Mouse (Mus musculus) midbrain, postnatal 0 days (tissue): ENCODE results near the gene St8sia4. TPM values are rescaled to one million over a fixed set of nuclear protein-coding genes. Genes with fewer than 3 reads are reported as not detected.

Experiments used
- ATAC-seq: fragments of 200-750 bp; cut with Nextera tagmentation; 2 replicates; pipeline ENCODE4 v1.8.0; 2017; ENCODE audit warnings: moderate number of reproducible peaks, mild to moderate bottlenecking, moderate TSS enrichment, moderate library complexity; ENCODE audit not compliant: low FRiP score
- DNase-seq: peaks from one replicate; pipeline ENCODE4 v3.0.0-alpha.2; 2015; ENCODE audit warnings: low spot score
- H3K27ac ChIP-seq: fragments of 300-500 bp; sonication (generic); 2 replicates; pipeline ENCODE4 v1.5.1; 2014; ENCODE audit warnings: low read depth, mild to moderate bottlenecking, low read length, mixed read lengths
- H3K27me3 ChIP-seq: fragments of 300-500 bp; sonication (generic); 2 replicates; pipeline ENCODE4 v1.6.1; 2014; ENCODE audit warnings: low read length, control low read depth, mixed read lengths; ENCODE audit not compliant: insufficient read depth
- H3K36me3 ChIP-seq: fragments of 300-500 bp; sonication (generic); 2 replicates; pipeline ENCODE4 v1.6.1; 2014; ENCODE audit warnings: low read length, control low read depth, mixed read lengths; ENCODE audit not compliant: insufficient read depth
- H3K4me1 ChIP-seq: fragments of 300-500 bp; sonication (generic); 2 replicates; pipeline ENCODE4 v1.6.1; 2014; ENCODE audit warnings: mild to moderate bottlenecking, control low read depth, antibody characterized with exemption, low read length, mixed read lengths; ENCODE audit not compliant: insufficient read depth
- H3K4me2 ChIP-seq: fragments of 300-500 bp; sonication (generic); 2 replicates; pipeline ENCODE4 v1.6.1; 2014; ENCODE audit warnings: low read depth, mild to moderate bottlenecking, low read length, mixed read lengths; ENCODE audit not compliant: poor library complexity, severe bottlenecking
- H3K4me3 ChIP-seq: fragments of 300-500 bp; sonication (generic); 2 replicates; pipeline ENCODE4 v1.5.1; 2014; ENCODE audit warnings: low read depth, mild to moderate bottlenecking, low read length, moderate library complexity
- H3K9ac ChIP-seq: fragments of 300-500 bp; sonication (generic); replicated peaks from 2 replicates; pipeline ENCODE4 v1.6.1; 2014; ENCODE audit warnings: mild to moderate bottlenecking, low read length, moderate library complexity, mixed read lengths; ENCODE audit not compliant: poor library complexity, severe bottlenecking
- H3K9me3 ChIP-seq: fragments of 300-500 bp; sonication (generic); 2 replicates; pipeline ENCODE4 v1.6.1; 2016; ENCODE audit warnings: low read length, control low read depth
- CTCF ChIP-seq: IDR thresholded peaks from 2 replicates; pipeline ENCODE4 v1.5.1; 2016; ENCODE audit warnings: antibody characterized with exemption, mild to moderate bottlenecking
- WGBS: fragments of 180-500 bp; shearing (Covaris S2); extraction: QIAGEN DNeasy Blood & Tissue Kit; methylation state at CpG from one replicate; pipeline ENCODE4 v1.1.7; 2014; 5-methylcytosine and 5-hydroxymethylcytosine counted together
- polyA plus RNA-seq: library from polyadenylated mRNA; unstranded; fragments of >200 nt; fragmentation: Nextera tagmentation; extraction: Ambion mirVana; gene quantifications from 2 replicates; pipeline ENCODE4 v1.2.1, GENCODE M21; 2015
- total RNA-seq: library from RNA; depleted of rRNA; stranded (reverse); fragments of >200 nt; gene quantifications from 2 replicates; pipeline ENCODE4 v1.2.3, GENCODE M21; 2014

St8sia4 gene
- total and polyA plus RNA-seq, 2 experiments from 2014 or later, result 19.9 to 60.5 TPM

GRCm38 (mm10) chr1:95618125-95618524 is 49.2 kb downstream of the St8sia4 start:
- no peak for TF ChIP-seq CTCF
- no peak for ATAC-seq
- Histone ChIP-seq H3K27ac (no peak overlapping the region), H3K4me2 (no peak overlapping the region), H3K9ac (no peak overlapping the region), H3K9me3 (no peaks in the 10 kb centered on the region), H3K36me3 (0 out of 2 replicates have a peak, but pooled peaks cover 4% of the 10 kb centered on the region), H3K27me3 (no peaks in the 10 kb centered on the region), H3K4me1 (no peaks in the 10 kb centered on the region), H3K4me3 (no peak overlapping the region)
- DNase-seq, result no peak
- WGBS, result 79% methylated on average over 3 of the region's 3 CpGs

- no peak for TF ChIP-seq CTCF
- Histone ChIP-seq H3K4me3 (no peak overlapping the region), H3K4me2 (no peak overlapping the region), H3K4me1 (no peaks in the 10 kb centered on the region), H3K27ac (no peak overlapping the region), H3K36me3 (no peaks in the 10 kb centered on the region), H3K9ac (no peak overlapping the region), H3K9me3 (no peaks in the 10 kb centered on the region), H3K27me3 (no peaks in the 10 kb centered on the region)
- 77% methylated on average over 2 of the region's 2 CpGs for WGBS
- DNase-seq, result no peak
- ATAC-seq, result no peak
These were observed 57.4 kb downstream of the St8sia4 start for GRCm38 (mm10) chr1:95610017-95610416.

- TF ChIP-seq CTCF, result no peak
- WGBS, result 84% methylated on average over 5 of the region's 5 CpGs
- Histone ChIP-seq H3K36me3 (no peaks in the 10 kb centered on the region), H3K9ac (no peak overlapping the region), H3K4me2 (no peak overlapping the region), H3K27me3 (no peaks in the 10 kb centered on the region), H3K27ac (no peak overlapping the region), H3K4me1 (no peaks in the 10 kb centered on the region), H3K4me3 (no peak overlapping the region), H3K9me3 (no peaks in the 10 kb centered on the region)
- DNase-seq (no peak), ATAC-seq (no peak)
These were observed 58.3 kb downstream of the St8sia4 start for GRCm38 (mm10) chr1:95609045-95609444.

- H3K4me3 ChIP-seq, result no peak overlapping the region
- H3K9me3 ChIP-seq, result no peaks in the 10 kb centered on the region
- no peak overlapping the region for H3K9ac ChIP-seq
- no peaks in the 10 kb centered on the region for H3K27me3 ChIP-seq
- no peak for ATAC-seq
- H3K4me2 ChIP-seq, result no peak overlapping the region
- no peaks in the 10 kb centered on the region for H3K4me1 ChIP-seq
- H3K27ac ChIP-seq, result no peak overlapping the region
- no peaks in the 10 kb centered on the region for H3K36me3 ChIP-seq
- TF ChIP-seq CTCF, result no peak
- WGBS, result 82% methylated on average over 2 of the region's 2 CpGs
- no peak for DNase-seq
These were observed 61.9 kb downstream of the St8sia4 start for GRCm38 (mm10) chr1:95605458-95605857.

GRCm38 (mm10) chr1:95598108-95598507 is 69.3 kb downstream of the St8sia4 start:
- DNase-seq, result no peak
- ATAC-seq, result no peak
- H3K4me1 ChIP-seq, result no peaks in the 10 kb centered on the region
- no peak overlapping the region for H3K27ac ChIP-seq
- WGBS, result 96% methylated on average over 1 of the region's 1 CpGs
- H3K4me3 ChIP-seq, result no peak overlapping the region
- H3K9me3 ChIP-seq, result no peaks in the 10 kb centered on the region
- H3K9ac ChIP-seq, result no peak overlapping the region
- no peaks in the 10 kb centered on the region for H3K36me3 ChIP-seq
- no peak overlapping the region for H3K4me2 ChIP-seq
- no peaks in the 10 kb centered on the region for H3K27me3 ChIP-seq
- TF ChIP-seq CTCF, result no peak

- no peaks in the 10 kb centered on the region for H3K36me3 ChIP-seq
- H3K4me3 ChIP-seq, result no peak overlapping the region
- ATAC-seq (no peak), DNase-seq (no peak)
- 84% methylated on average over 1 of the region's 1 CpGs for WGBS
- H3K9ac ChIP-seq, result no peak overlapping the region
- no peak overlapping the region for H3K27ac ChIP-seq
- no peaks in the 10 kb centered on the region for H3K4me1 ChIP-seq
- no peaks in the 10 kb centered on the region for H3K9me3 ChIP-seq
- H3K27me3 ChIP-seq, result no peaks in the 10 kb centered on the region
- no peak for TF ChIP-seq CTCF
- no peak overlapping the region for H3K4me2 ChIP-seq
These were observed 70.5 kb downstream of the St8sia4 start for GRCm38 (mm10) chr1:95596825-95597224.
